Mouse (Mus musculus) heart, adult 2 months (tissue): Measurements from ENCODE around the gene Tuba4a.

Experiments
- CTCF ChIP-seq: fragments of 200-600 bp; IDR thresholded peaks from 2 replicates; pipeline ENCODE4 v1.8.1; 2022; ENCODE audit warnings: antibody characterized with exemption, mild to moderate bottlenecking, moderate library complexity
- POLR2A ChIP-seq: fragments of 200-500 bp; IDR thresholded peaks from 2 replicates; pipeline ENCODE4 v1.6.1; 2011; ENCODE audit warnings: mild to moderate bottlenecking, low read depth, low read length, control low read depth; ENCODE audit not compliant: insufficient read depth

- TF ChIP-seq POLR2A (no peak), CTCF (no peak)
These were observed 18.4 kb downstream of the Tuba4a start for GRCm38 (mm10) chr1:75201236-75201635.
